Mouse (Mus musculus) limb, embryonic 14.5 days (tissue): Measurements from ENCODE around the gene Il31. TPM values are rescaled to one million over a fixed set of nuclear protein-coding genes. Genes with fewer than 3 reads are reported as not detected.

Experiments
- ATAC-seq: fragments of 200-750 bp; cut with Nextera tagmentation; 2 replicates; pipeline ENCODE4 v1.8.0; 2017; ENCODE audit warnings: low read depth, moderate number of reproducible peaks, moderate TSS enrichment; ENCODE audit not compliant: low FRiP score
- DNase-seq: peaks from one replicate; pipeline ENCODE4 v3.0.0-alpha.2; 2015; ENCODE audit warnings: low spot score
- H3K27ac ChIP-seq: fragments of 300-500 bp; sonication (generic); replicated peaks from 2 replicates; pipeline ENCODE4 v1.5.1; 2014; ENCODE audit warnings: low read depth, mild to moderate bottlenecking, low read length, moderate library complexity, mixed read lengths
- H3K27me3 ChIP-seq: fragments of 300-500 bp; sonication (generic); 2 replicates; pipeline ENCODE4 v1.6.1; 2014; ENCODE audit warnings: low read length, mixed read lengths; ENCODE audit not compliant: control insufficient read depth, insufficient read depth
- H3K36me3 ChIP-seq: fragments of 300-500 bp; sonication (generic); 2 replicates; pipeline ENCODE4 v1.6.1; 2014; ENCODE audit warnings: mild to moderate bottlenecking, low read length, moderate library complexity, mixed read lengths; ENCODE audit not compliant: control insufficient read depth, insufficient read depth
- H3K4me1 ChIP-seq: fragments of 300-500 bp; sonication (generic); 2 replicates; pipeline ENCODE4 v1.6.1; 2014; ENCODE audit warnings: antibody characterized with exemption, low read length, mixed read lengths; ENCODE audit not compliant: control insufficient read depth, insufficient read depth
- H3K4me2 ChIP-seq: fragments of 300-500 bp; sonication (generic); replicated peaks from 2 replicates; pipeline ENCODE4 v1.6.1; 2014; ENCODE audit warnings: low read depth, mild to moderate bottlenecking, low read length, moderate library complexity; ENCODE audit not compliant: severe bottlenecking
- H3K4me3 ChIP-seq: fragments of 300-500 bp; sonication (generic); replicated peaks from 2 replicates; pipeline ENCODE4 v1.5.1; 2014; ENCODE audit warnings: low read length
- H3K9ac ChIP-seq: fragments of 300-500 bp; sonication (generic); 2 replicates; pipeline ENCODE4 v1.6.1; 2014; ENCODE audit warnings: mild to moderate bottlenecking, low read depth, low read length, moderate library complexity; ENCODE audit not compliant: severe bottlenecking
- H3K9me3 ChIP-seq: fragments of 300-500 bp; sonication (generic); 2 replicates; pipeline ENCODE4 v1.6.1; 2016; ENCODE audit warnings: low read length; ENCODE audit not compliant: control insufficient read depth
- POLR2A ChIP-seq: fragments of 200-500 bp; IDR thresholded peaks from 2 replicates; pipeline ENCODE4 v1.8.0; 2012; ENCODE audit warnings: inconsistent platforms, mild to moderate bottlenecking, moderate library complexity, borderline replicate concordance; ENCODE audit not compliant: insufficient read depth, insufficient read length; ENCODE audit errors: extremely low read depth
- WGBS: fragments of 180-500 bp; shearing (Covaris S2); extraction: QIAGEN DNeasy Blood & Tissue Kit; methylation state at CpG from one replicate; pipeline ENCODE4 v1.1.7; 2014; 5-methylcytosine and 5-hydroxymethylcytosine counted together
- polyA plus RNA-seq, 2 experiments: library from polyadenylated mRNA; depleted of rRNA in 1 of 2; stranded (reverse) in 1 of 2; unstranded in 1 of 2; fragments of >200 nt; fragmentation: Nextera tagmentation in 1 of 2; extraction: Ambion mirVana in 1 of 2; gene quantifications; 2 replicates each; pipeline versions ENCODE4 v1.2.1 to v1.2.3; 2012 to 2014

Gene Il31
- polyA plus RNA-seq, 2 experiments = not detected

- TF ChIP-seq POLR2A = no peak
- H3K9me3 ChIP-seq = no peaks in the 10 kb centered on the region
- peak overlapping the region; percentile 59 for H3K4me3 ChIP-seq
- DNase-seq (peak; percentile 91), ATAC-seq (peak; percentile 94)
- H3K27me3 ChIP-seq = 0 out of 2 replicates have a peak, but pooled peaks cover 9% of the 10 kb centered on the region
- H3K9ac ChIP-seq = peak overlapping the region; percentile 57
- H3K36me3 ChIP-seq = peaks cover 15% of the 10 kb centered on the region
- H3K4me2 ChIP-seq = peak overlapping the region; percentile 89
- no peak overlapping the region for H3K27ac ChIP-seq
- WGBS = under 1% methylated on average over 55 of the region's 59 CpGs
- H3K4me1 ChIP-seq = peaks cover 2% of the 10 kb centered on the region; the same call in 1 of the 2 replicates
Measured at GRCm38 (mm10) chr5:123507936-123508723, 18.8 kb upstream of the Il31 start.

- no peak overlapping the region for H3K4me3 ChIP-seq
- H3K4me1 ChIP-seq = 0 out of 2 replicates have a peak, but pooled peaks cover 3% of the 10 kb centered on the region
- no peak for DNase-seq
- TF ChIP-seq POLR2A = no peak
- H3K27me3 ChIP-seq = no peaks in the 10 kb centered on the region
- H3K9ac ChIP-seq = no peak overlapping the region
- no peaks in the 10 kb centered on the region for H3K36me3 ChIP-seq
- no peak overlapping the region for H3K27ac ChIP-seq
- H3K9me3 ChIP-seq = no peaks in the 10 kb centered on the region
- no peak overlapping the region for H3K4me2 ChIP-seq
- ATAC-seq = no peak
- 85% methylated on average over 4 of the region's 4 CpGs for WGBS
Measured at GRCm38 (mm10) chr5:123501973-123502372, 12.7 kb upstream of the Il31 start.

GRCm38 (mm10) chr5:123499717-123500116, 10.4 kb upstream of the Il31 start:
- ATAC-seq (no peak), DNase-seq (no peak)
- H3K9me3 ChIP-seq = no peaks in the 10 kb centered on the region
- WGBS = 35% methylated on average over 4 of the region's 4 CpGs
- 0 out of 2 replicates have a peak, but pooled peaks cover 3% of the 10 kb centered on the region for H3K4me1 ChIP-seq
- H3K4me3 ChIP-seq = no peak overlapping the region
- no peak overlapping the region for H3K27ac ChIP-seq
- no peak for TF ChIP-seq POLR2A
- H3K4me2 ChIP-seq = no peak overlapping the region
- no peaks in the 10 kb centered on the region for H3K36me3 ChIP-seq
- no peak overlapping the region for H3K9ac ChIP-seq
- no peaks in the 10 kb centered on the region for H3K27me3 ChIP-seq

- H3K4me2 ChIP-seq = no peak overlapping the region
- no peak overlapping the region for H3K4me3 ChIP-seq
- ATAC-seq (no peak), DNase-seq (no peak)
- no peak overlapping the region for H3K9ac ChIP-seq
- no peaks in the 10 kb centered on the region for H3K36me3 ChIP-seq
- 34% methylated on average over 9 of the region's 9 CpGs for WGBS
- no peak overlapping the region for H3K27ac ChIP-seq
- no peaks in the 10 kb centered on the region; the same call in 1 of the 2 replicates for H3K4me1 ChIP-seq
- H3K27me3 ChIP-seq = no peaks in the 10 kb centered on the region
- no peaks in the 10 kb centered on the region for H3K9me3 ChIP-seq
- TF ChIP-seq POLR2A = no peak
Measured at GRCm38 (mm10) chr5:123489935-123490334, 646 bp upstream of the Il31 start.

GRCm38 (mm10) chr5:123487659-123488395, 1.5 kb downstream of the Il31 start:
- Histone ChIP-seq H3K4me2 (no peak overlapping the region), H3K4me3 (no peak overlapping the region), H3K27me3 (no peaks in the 10 kb centered on the region), H3K9me3 (no peaks in the 10 kb centered on the region), H3K4me1 (no peaks in the 10 kb centered on the region; the same call in 1 of the 2 replicates), H3K36me3 (no peaks in the 10 kb centered on the region), H3K27ac (no peak overlapping the region), H3K9ac (no peak overlapping the region)
- TF ChIP-seq POLR2A = no peak
- 83% methylated on average over 11 of the region's 11 CpGs for WGBS
- ATAC-seq = no peak
- DNase-seq = no peak
